Mouse (Mus musculus): Measurements from ENCODE around the gene Gal3st1. TPM values are rescaled to one million over a fixed set of nuclear protein-coding genes. Genes with fewer than 3 reads are reported as not detected.

Gene Gal3st1
- total RNA-seq (2012; rRNA removed) (0.12 and 0.20 TPM in 2 replicates), polyA plus RNA-seq (2012; ENCODE audit: insufficient read depth in 1 of 2, insufficient read length in 2 of 2, low read depth in 1 of 2, low replicate concordance in 2 of 2, missing spikeins in 1 of 2) (under 1 TPM in 1 of 2 experiments, not detected in 1; 0.07 TPM)

- no peak for DNase-seq (ENCODE audit: low read depth, low spot score)
- no peak within 1 kb of the TSS for H3K4me3 ChIP-seq (ENCODE audit: control insufficient read depth in 1 of 2, insufficient read depth in 1 of 2, low read depth in 2 of 2, low read length in 2 of 2)
These were observed at the start of gene Gal3st1 for GRCm38 (mm10) chr11:3983291-3983862. Gal3st1 (plus strand) TSS chr11:3983636.

GRCm38 (mm10) chr11:3933756-3934285 lies 49.6 kb upstream of the Gal3st1 start:
- Histone ChIP-seq H3K79me2 (ENCODE audit: control insufficient read depth, insufficient read depth, low read length, poor library complexity) (no peaks in the 10 kb centered on the region; the same call in 1 of the 2 replicates), H3K36me3 (ENCODE audit: control insufficient read depth in 1 of 2, insufficient read depth in 2 of 2, low read length in 2 of 2) (peaks cover 0 to 14% of the 10 kb centered on the region in 2 experiments; a peak in 2 of 4 replicates), H3K27ac (ENCODE audit: control insufficient read depth, low read depth, low read length) (no peak overlapping the region), H3K4me1 (ENCODE audit: control insufficient read depth in 1 of 2, insufficient read depth in 2 of 2, low read length in 2 of 2) (peaks cover 0 to 21% of the 10 kb centered on the region in 2 experiments; a peak in 3 of 4 replicates), H3K9me3 (replicated peaks; ENCODE audit: insufficient read depth, low read length) (no peaks in the 10 kb centered on the region), H3K9ac (ENCODE audit: control insufficient read depth, low read depth, low read length, poor library complexity, severe bottlenecking) (no peak overlapping the region), H3K4me3 (ENCODE audit: control insufficient read depth in 1 of 2, insufficient read depth in 1 of 2, low read depth in 2 of 2, low read length in 2 of 2) (no peak overlapping the region), H3K27me3 (ENCODE audit: control insufficient read depth in 1 of 2, insufficient read depth in 2 of 2, low read length in 2 of 2) (peaks cover 3 to 20% of the 10 kb centered on the region in 2 experiments)
- TF ChIP-seq CHD2 (IDR thresholded peaks at IDR 0.05; ENCODE audit: low read length) (no peak), POLR2AphosphoS2 (IDR thresholded peaks at IDR 0.05; ENCODE audit: low read length) (no peak), GATA1 (IDR thresholded peaks at IDR 0.05; ENCODE audit: low read depth, low read length) (no peak), ZC3H11A (IDR thresholded peaks at IDR 0.05; ENCODE audit: low read depth, low read length) (no peak), E2F4 (IDR thresholded peaks at IDR 0.05; ENCODE audit: borderline replicate concordance, low read depth, low read length) (no peak), RAD21 (IDR thresholded peaks at IDR 0.05; ENCODE audit: low read depth, low read length) (no peak), MXI1 (IDR thresholded peaks at IDR 0.05; ENCODE audit: low read depth, low read length) (no peak), NELFE (IDR thresholded peaks at IDR 0.05; ENCODE audit: low read depth, low read length) (no peak)
- no peak for DNase-seq (ENCODE audit: low read depth, low spot score)

More at GRCm38 (mm10) chr11:3983291-3983862, at the start of gene Gal3st1:
- no peaks in the 10 kb centered on the region for H3K27me3 ChIP-seq (ENCODE audit: control insufficient read depth in 1 of 2, insufficient read depth in 2 of 2, low read length in 2 of 2)
- H3K27ac ChIP-seq (ENCODE audit: control insufficient read depth, low read depth, low read length), result no peak within 1 kb of the TSS
- H3K4me1 ChIP-seq (ENCODE audit: control insufficient read depth in 1 of 2, insufficient read depth in 2 of 2, low read length in 2 of 2), result no peaks in the 10 kb centered on the region
- H3K9ac ChIP-seq (ENCODE audit: control insufficient read depth, low read depth, low read length, poor library complexity, severe bottlenecking), result no peak within 1 kb of the TSS
- no peak for TF ChIP-seq MAZ (IDR thresholded peaks at IDR 0.05; ENCODE audit: low read depth, low read length)
- TF ChIP-seq CHD2 (IDR thresholded peaks at IDR 0.05; ENCODE audit: low read length), result no peak
- TF ChIP-seq BHLHE40 (IDR thresholded peaks at IDR 0.05; ENCODE audit: borderline replicate concordance, low read depth, low read length), result no peak
- TF ChIP-seq ELF1 (IDR thresholded peaks at IDR 0.05; ENCODE audit: low read depth, low read length), result no peak
- no peak for TF ChIP-seq TCF12 (IDR thresholded peaks at IDR 0.05; ENCODE audit: low read depth, low read length)
- no peak for TF ChIP-seq UBTF (IDR thresholded peaks at IDR 0.05; ENCODE audit: borderline replicate concordance, insufficient read depth, low read depth, low read length)
- TF ChIP-seq ZNF384 (IDR thresholded peaks at IDR 0.05; ENCODE audit: low read depth, low read length), result no peak
- H3K9me3 ChIP-seq (replicated peaks; ENCODE audit: insufficient read depth, low read length), result no peaks in the 10 kb centered on the region
- H3K36me3 ChIP-seq (ENCODE audit: control insufficient read depth in 1 of 2, insufficient read depth in 2 of 2, low read length in 2 of 2), result peaks cover 0 to 4% of the 10 kb centered on the region in 2 experiments; a peak in 1 of 4 replicates
- H3K79me2 ChIP-seq (ENCODE audit: control insufficient read depth, insufficient read depth, low read length, poor library complexity), result no peaks in the 10 kb centered on the region
